Mouse (Mus musculus) liver (tissue): ENCODE data around the gene Ezh1.
"Not testable (repeated sequence)": the region's sequence is repeated elsewhere in the genome, so short reads cannot be mapped to it uniquely, and the experiment has no call there.

Experiments
- DNase-seq: peaks from one replicate; pipeline ENCODE4 v3.0.0-alpha.2; 2020; ENCODE audit warnings: mixed read lengths

Ezh1 gene

DNA sequence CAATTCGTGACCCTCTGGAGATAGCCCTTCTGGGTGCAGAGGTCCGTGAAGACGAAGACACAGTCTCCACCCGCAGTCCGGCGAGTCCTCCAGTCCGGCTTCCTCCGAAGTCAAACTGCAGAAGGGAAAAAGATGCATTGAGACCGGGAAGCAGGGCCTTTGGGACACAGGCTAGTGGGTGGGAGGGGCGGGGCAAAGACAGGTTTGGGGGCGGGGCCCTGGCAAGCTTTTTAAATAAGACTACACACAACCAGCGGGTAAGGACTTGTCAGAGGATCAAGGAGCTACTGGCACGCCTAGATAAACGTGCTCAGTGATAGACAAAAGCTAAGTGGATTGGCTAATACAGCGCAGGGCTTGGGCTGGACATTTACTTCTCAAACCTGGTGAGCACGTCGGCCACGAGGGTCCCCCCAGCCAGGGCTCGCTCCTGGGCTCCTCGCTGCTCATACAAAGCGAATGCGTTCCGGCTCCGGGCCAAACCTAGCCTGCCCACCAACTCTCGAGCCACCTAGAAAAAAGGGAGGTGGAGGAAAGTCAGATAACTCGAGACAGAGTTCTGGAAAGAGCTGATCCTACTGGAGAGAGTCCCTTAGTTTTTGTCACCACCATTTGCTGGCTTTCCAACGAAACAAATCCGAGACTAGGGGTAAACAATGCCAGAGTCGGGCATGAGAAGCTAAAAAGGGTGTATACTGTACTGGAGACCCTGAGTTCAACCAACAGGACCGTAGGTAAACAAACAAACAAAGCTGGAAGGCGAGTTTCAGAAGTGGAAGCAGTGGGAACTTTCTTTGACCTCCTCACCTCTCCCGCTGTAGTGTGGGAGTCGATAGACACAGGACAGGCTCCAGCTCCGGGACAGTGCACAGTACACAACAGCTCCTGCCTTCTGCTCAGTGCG, 61.3 kb downstream of the Ezh1 start:
- DNase-seq, result peak; percentile 42

DNA sequence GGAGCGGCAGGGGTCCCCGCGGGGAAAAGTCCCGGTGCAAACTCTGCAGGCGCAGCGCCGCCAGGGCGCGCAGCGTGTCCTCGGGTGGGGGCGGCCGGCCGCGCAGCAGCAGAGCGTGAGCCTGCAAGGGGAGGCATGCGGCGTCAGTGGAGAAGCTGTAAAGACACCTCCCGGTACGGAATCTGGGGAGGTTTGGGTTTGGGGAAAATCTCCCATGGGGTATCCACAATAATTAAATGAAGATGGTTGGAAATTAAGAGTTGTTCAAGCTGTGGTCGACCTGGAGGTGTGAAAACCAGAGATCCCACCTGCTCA, 62.0 kb downstream of the Ezh1 start:
- DNase-seq, result no peak

DNA sequence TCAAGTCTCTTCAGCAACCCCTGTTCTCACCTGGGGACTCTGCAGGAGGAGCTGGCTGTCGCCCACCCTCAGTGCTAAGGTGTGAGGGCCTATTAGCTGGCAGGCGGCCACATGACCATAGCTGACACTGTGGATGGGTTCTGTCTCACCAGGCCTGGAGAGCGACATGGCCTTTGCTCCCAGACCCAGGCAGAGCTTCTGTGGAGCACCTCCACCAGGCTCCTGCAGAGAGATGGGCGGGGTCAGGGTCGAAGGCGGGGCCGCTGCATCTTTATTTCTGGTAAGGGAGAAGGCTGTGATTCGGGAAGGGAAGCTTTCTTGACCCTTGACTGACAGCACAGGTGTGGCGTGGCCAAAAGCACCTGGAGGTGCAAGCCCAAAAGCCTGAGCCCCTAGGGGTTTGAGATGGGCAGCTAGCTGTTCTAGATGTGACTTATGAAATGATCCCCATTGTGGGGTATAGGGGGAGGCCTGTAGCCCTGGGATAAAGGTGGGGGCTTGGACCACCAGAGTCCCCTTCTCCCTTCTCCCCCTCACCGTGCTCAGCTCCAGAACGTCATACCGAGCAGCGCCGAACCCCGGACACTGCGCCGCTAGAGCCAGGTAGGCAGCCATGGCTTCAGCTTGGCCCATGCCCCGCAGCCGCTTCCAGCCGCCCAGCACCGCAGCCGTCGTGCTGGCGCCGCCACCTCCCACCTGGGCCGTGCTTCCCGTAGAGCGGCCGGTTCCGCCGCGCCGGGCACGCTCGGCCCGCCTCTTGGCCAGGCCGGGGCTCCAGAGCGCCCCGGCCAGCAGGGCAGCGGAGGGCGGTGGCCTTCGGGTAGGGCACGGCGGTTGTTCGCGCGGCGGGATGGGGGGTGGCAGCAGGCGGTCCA, 62.5 kb downstream of the Ezh1 start:
- DNase-seq, result no peak

DNA sequence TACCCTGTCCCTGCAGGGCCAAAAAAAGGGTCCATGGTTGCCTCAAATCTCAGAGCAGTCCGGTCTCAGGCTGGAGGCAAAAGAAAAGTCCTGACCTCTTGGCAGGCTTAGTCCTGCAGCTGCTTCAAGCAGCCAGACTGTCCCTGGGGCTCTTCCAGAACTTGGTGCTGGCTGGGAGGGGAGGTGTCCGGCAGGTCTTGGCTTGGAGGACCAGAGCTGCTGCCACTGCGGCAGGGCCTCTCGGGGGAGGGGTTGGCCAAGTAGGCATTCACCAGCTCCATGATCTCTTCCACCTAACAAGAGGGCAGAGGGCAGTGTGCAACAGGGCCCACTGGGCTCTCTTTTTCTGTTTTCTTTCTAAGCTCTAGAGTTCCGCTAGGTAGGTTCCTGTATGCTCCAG, 63.5 kb downstream of the Ezh1 start:
- no peak for DNase-seq

DNA sequence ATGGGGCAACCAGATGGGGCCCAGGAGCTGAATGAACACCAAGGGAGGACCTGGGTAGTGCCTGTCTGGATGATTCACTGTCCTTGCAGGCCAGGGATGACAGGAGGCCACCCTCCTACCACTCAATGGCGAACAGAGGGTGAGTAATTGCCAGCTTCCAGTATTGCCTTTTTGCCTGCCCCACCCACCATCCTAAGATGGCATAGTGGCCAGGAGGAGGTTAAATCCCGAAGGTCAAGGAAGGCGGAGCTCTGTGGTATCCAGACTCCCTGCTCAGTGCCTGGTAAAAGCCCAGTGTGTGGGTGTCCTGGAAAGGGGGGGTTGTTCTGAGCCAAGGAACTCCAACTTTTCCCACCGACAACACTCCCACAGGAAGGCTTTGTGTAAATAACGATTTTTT, 64.0 kb downstream of the Ezh1 start:
- DNase-seq, result no peak

DNA sequence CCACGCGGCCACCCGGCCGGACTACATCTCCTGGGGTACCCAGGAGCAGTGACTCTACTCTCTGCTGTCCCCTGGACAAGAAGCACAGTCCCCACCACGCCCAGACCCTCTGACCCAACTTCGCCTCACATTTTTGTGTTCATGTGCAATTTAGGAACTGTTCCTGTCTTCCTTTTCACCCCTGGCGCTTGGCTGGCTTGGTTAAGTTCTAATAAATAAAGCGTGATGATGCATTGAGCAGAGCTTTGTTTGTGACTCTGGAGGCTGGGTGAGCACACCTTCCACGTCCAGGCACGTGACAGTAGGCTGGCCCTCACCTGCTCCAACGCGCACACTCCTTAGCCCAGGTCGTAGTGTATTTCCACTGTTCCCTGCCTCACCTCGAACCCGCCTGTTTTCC, 64.7 kb downstream of the Ezh1 start:
- DNase-seq, result no peak

DNA sequence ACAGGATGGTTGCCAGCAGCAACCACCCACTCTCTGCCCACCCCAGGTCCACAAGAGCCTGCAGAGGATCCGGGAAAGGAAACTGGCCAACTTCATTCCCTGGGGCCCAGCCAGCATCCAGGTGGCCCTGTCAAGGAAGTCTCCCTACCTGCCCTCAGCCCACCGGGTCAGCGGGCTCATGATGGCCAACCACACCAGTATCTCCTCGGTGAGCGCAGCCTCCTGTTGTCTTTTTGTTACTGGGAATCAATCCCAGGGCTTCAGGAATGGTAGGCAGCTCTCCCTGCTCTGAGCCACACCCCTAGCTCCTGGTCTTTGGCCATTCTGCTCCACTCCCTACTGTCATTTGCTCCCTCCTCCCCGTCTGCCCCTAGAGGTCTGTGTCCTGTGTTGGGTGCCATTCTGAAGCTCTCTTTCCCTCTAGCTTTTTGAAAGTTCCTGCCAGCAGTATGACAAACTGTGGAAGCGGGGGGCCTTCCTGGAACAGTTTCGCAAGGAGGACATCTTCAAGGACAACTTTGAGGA, 65.2 kb downstream of the Ezh1 start:
- DNase-seq, result not testable (repeated sequence)

DNA sequence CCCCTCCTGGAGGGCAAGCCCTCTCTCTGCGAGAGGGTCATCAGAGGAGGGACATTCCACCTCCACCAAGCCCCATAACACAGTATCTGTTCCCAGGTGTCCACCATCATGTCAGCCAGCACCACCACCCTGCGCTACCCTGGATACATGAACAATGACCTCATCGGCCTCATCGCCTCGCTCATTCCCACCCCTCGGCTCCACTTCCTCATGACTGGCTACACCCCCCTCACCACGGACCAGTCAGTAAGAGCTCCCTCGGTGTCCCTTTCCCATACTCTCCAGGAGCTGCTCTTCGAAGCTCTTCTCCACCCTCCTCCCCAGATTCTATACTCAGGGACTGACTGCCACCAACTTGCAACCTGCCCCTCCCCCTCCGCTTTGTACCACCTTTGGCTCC, 66.1 kb downstream of the Ezh1 start:
- not testable (repeated sequence) for DNase-seq

DNA sequence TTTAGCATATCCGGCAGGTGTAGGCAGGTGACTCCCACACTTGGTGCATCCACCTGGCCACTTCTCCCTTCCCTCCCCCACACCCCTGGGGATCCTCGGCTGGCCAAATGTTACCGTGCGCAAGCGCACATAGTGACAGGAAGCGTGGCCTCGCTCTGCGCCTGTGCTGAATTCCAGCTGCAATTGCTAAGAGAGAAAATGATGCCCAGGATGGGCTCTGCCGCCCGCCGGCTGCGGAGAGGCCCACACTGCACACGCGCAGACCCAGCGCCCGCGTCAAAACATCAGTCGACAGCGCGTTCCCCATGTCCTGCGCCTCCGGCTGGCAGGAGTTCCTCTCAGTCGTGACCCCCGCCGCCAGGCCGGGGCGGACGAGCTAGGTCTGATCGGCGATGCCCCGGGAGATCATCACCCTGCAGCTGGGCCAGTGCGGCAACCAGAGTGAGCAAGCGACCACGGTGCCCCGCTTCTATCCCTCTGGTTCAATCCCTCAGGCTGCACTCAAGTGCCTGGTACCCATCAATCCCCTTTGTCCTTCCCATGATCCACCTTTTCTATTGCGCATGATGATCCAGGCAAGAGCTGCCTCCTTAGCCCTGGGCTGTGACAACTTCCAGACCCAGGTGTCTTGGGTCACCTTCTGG, 70.4 kb downstream of the Ezh1 start, which contains the start of gene Tubg2:
Tubg2 (plus strand) TSS at position 180 of the 644 bp plus-strand sequence.
- DNase-seq, result peak; percentile 32

DNA sequence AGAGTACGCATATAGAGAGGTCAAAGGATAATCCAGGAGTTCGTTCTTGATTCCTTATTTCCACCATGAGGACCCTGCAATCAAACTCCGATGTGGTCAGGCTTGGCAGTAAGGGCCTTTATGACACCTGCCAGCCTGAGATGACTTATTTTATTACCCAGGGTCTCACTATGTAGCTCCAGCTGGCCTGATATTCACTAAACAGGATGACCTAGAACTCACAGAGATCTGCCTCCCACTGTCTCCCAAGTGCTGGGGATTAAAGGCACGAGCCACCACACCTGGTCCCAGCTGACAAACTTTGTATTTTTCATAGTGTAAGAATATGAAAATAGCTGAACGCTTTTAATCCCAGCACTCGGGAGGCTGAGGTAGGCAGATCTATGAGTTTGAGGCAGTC, 71.1 kb downstream of the Ezh1 start:
- DNase-seq, result no peak

DNA sequence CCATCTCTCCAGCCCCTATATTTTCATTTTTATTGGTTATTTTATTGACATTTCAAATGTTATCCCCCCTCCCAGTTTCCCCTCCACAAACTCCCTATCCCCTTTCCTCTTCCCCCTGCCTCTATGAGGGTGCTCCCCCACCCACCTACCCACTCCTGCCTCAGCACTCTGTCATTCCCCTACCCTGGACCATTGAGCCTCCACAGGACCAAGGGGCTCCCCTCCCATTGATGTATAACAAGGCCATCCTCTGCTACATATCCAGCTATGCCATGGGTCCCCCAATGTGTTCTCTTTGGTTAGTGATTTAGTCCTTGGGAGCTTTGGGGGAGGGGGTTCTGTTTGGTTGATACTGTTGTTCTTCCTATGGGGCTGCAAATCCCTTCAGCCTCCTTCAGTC, 71.6 kb downstream of the Ezh1 start:
- no peak for DNase-seq

DNA sequence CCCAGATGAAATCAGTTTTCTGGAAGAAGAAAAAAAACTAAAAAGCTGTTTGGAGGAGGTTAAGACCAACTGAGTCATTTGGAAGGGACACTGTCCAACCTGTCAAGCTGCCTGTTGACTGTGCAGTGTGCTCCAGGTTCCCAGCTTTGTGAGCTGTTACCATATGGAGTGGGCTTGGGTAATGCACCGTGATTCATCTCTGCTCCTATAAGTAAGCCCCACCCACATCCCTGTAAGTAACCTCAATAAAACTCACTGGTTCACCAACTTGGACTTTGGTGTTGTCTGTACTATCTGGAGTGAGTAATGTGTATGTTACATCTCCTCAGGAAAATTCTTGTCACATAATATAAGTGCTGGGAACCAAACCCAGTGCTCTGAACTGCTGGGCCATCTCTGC, 73.4 kb downstream of the Ezh1 start:
- DNase-seq, result no peak

DNA sequence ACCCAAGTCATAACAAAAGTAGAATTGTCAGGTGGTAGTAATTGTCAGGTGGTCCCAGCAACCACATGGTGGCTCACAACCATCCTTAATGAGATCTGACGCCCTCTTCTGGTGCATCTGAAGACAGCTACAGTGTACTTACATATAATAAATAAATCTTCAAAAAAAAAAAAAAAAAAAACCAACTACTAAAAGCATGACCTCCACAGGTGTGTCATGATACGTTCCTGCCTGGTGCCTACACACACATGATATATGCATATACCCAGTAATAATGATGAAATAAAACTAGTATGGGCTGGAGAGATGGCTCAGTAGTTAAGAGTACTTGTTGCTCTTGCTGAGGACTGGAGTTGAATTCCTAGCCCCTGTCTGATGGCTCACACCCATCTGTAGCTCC, 75.2 kb downstream of the Ezh1 start:
- no peak for DNase-seq

DNA sequence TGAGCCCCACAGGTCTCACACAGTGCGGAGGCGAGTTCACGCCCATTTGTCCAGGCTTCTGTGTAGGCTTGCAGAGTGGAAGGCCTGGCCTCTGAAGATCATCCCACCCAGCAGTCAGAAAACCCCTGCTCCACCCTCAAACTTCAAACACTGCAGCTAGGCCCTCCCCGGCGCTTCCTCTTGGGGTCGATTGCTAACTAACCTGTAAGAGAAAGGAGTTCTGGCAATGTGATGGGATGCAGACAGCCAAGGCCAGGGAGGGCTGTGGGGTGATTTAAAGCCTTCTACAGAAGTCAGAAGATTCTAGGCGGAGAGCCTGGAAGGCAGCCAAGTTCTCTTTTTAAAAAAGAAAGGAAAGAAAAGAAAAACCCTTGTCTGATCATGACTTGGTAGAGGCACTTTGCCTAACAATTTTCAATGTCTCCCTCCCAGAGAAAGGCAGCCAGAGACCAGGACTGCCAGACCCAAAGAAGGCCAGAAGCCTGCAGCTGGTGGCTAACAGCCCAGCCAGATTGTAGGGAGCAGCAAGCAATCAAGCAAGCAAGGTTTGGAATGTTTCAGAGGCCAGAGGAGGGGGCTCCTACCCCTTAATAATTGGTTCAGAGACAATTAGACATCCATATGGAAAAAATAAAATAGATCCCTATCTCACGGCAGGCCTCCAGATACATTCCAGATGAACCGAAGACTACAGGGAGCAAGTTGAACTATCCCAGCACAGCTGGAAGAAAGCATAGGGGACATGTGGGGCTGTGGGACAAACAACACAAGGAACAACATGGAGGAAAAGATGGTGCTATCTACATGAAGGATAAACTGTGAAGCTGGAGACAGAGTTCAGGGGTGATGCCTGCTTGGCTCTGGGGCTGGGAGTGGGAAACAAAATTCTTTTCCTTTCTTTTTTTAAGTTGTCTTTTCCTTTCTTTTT, 76.8 kb downstream of the Ezh1 start:
- DNase-seq, result peak; percentile 28

DNA sequence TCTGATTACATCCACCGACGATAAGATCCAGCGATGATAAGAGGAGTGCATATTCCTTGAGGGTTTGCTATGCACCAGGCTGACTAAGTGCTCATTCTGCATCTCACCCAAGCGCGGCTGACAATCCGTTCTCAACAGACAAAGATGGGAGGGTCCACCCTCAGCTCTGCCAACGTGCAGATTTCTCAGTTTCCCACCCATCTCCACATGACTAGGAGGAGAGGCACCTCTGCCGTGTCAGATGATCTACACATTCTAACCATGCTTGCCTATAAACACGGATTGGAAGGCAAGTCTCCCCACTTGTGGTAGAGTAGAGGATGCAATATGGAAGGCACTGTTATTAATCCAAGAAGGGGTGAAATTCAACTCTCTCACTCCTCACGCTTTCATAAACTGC, 77.5 kb downstream of the Ezh1 start:
- no peak for DNase-seq

DNA sequence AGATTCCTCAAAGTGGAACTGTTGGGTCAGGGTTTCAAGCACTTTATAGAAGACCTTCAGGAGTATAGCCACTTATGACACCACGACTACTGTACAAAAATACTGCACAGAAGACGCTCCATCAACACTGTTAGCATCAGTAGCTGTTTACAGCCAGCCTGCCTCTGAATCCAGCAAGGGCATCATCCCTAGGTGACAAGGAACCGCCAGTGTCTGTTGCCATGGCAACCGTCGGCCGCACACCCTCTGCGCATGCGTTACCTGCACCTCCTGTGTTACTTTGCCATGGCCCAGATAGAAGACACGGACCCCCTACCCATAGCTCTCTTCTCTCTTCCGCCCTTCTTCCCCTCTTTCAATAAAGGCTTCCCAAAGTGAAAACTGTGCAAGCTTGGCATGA, 79.9 kb downstream of the Ezh1 start:
- no peak for DNase-seq

DNA sequence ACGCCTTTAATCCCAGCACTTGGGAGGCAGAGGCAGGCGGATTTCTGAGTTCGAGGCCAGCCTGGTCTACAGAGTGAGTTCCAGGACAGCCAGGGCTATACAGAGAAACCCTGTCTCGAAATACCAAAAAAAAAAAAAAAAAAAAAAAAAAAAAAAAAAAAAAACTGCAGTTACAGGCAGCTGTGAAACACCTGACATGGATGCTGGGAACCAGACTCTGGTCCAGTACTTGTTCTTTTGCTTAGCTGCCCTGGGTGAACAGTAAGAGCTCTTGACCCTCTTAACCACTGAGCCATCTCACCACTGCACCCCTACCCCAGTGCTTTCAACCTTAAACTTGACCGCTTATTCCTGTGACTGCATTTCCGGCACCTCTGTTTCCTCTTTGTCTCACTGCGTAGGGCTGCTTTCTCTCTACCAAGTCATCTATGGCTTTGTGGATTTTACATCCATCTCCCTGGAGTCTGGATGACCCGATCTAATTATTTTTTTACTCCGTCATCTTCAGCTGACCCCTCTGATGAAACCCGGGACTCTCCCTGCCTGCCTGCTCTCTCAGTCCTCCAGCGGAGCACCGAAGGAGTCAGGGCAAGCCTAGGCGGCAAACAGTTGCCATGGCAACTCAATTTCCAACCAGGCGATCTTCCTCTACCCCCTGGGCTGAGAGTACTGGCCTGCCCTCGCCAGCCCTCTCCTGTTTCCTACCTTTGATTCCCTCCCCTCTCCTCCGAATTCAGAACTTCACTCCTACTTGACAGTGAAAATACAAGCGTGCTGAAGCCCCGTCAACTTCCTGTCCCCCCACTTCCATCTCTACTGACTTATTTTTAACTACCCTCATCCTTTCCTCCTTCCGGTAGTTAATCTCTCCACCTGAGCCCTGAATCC, 82.7 kb downstream of the Ezh1 start:
- no peak for DNase-seq

DNA sequence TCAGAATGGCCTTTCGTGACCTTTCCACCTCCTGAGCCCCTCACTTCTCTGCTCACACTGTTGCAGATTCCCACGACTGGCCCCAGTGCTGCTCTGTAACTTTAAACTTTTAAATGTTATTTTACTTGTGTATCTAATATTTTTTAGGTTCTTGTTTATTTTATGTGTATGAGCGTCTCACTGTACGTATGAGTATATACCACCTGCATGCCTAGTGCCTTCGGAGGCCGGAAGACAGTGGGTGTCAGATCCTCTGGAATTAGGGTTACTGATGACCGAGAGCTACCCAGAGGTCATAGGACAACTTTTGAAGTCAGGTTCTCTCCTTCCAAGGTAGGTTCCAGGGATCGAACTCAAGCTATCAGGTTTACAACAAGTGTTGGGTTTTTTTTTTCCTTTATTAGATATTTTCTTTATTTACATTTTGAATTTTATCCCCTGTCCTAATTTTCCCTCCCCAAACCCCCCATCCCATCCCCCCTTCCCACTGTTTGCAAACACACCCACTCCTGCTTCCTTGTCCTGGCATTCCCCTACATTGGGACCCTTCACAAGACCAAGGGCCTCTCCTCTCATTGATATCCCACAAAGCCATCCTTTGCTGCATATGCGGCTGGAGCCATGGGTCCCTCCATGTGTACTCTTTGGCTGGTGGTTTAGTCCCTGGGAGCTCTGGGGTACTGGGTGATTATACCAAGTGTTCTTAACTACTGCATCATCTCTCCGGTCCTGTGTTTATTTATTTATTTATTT, 83.9 kb downstream of the Ezh1 start:
- no peak for DNase-seq
